Mouse (Mus musculus): ENCODE data around the gene Tdp2. TPM values are rescaled to one million over a fixed set of nuclear protein-coding genes. Genes with fewer than 3 reads are reported as not detected.
A peak's percentile ranks its signal among the peaks of the same experiment; 100 is the strongest.
"Not testable (repeated sequence)": the region's sequence is repeated elsewhere in the genome, so short reads cannot be mapped to it uniquely, and the experiment has no call there.

Tdp2 gene
- polyA plus RNA-seq, 1 experiment from 2014 or later: 29.4 TPM

GRCm38 (mm10) chr13:24826116-24826515, 5.4 kb upstream of the Tdp2 start:
- Histone ChIP-seq H3K27ac (no peak overlapping the region), H3K4me3 (replicated peaks) (no peak overlapping the region), H3K4me1 (replicated peaks) (peaks cover 9% of the 10 kb centered on the region), H3K36me3 (no peaks in the 10 kb centered on the region), H3K9ac (no peak overlapping the region), H3K27me3 (no peaks in the 10 kb centered on the region), H3K9me3 (replicated peaks) (no peaks in the 10 kb centered on the region), H3K4me2 (no peak overlapping the region)
- no peak for ATAC-seq (ENCODE audit: low read depth)
- 78% methylated on average over 7 of the region's 7 CpGs for WGBS (ENCODE audit: insufficient replicate concordance)
- DNase-seq: no peak

- H3K27ac ChIP-seq: peak overlapping the region; percentile 96
- H3K4me1 ChIP-seq (replicated peaks): peaks cover 42% of the 10 kb centered on the region
- no peaks in the 10 kb centered on the region for H3K9me3 ChIP-seq (replicated peaks)
- H3K4me2 ChIP-seq: peak overlapping the region; percentile 82
- DNase-seq: no peak
- no peaks in the 10 kb centered on the region for H3K27me3 ChIP-seq
- H3K36me3 ChIP-seq: peaks cover 9% of the 10 kb centered on the region
- 1% methylated on average over 20 of the region's 20 CpGs for WGBS (ENCODE audit: insufficient replicate concordance)
- peak; percentile 10; the same call in 1 of the 2 replicates for ATAC-seq (ENCODE audit: low read depth)
- peak overlapping the region; percentile 97 for H3K4me3 ChIP-seq (replicated peaks)
- H3K9ac ChIP-seq: peak overlapping the region; percentile 97
These were observed 625 bp upstream of the Tdp2 start for GRCm38 (mm10) chr13:24830756-24831352.

- Histone ChIP-seq H3K27ac (peak overlapping the region; percentile 96), H3K9me3 (replicated peaks) (no peaks in the 10 kb centered on the region), H3K27me3 (no peaks in the 10 kb centered on the region), H3K4me1 (replicated peaks) (peaks cover 44% of the 10 kb centered on the region), H3K9ac (peak overlapping the region; percentile 97), H3K4me3 (replicated peaks) (peak overlapping the region; percentile 97), H3K4me2 (peak overlapping the region; percentile 82), H3K36me3 (peaks cover 14% of the 10 kb centered on the region)
- DNase-seq (no peak), ATAC-seq (ENCODE audit: low read depth) (no peak; the same call in 1 of the 2 replicates)
- WGBS (ENCODE audit: insufficient replicate concordance): 2% methylated on average over 21 of the region's 21 CpGs
These were observed 792 bp downstream of the Tdp2 start for GRCm38 (mm10) chr13:24832131-24832810.

GRCm38 (mm10) chr13:24832811-24833155, 1.3 kb downstream of the Tdp2 start:
- Histone ChIP-seq H3K4me2 (peak overlapping the region; percentile 82), H3K27ac (peak overlapping the region; percentile 96; the same call in 1 of the 2 replicates), H3K4me3 (replicated peaks) (peak overlapping the region; percentile 97), H3K9me3 (replicated peaks) (no peaks in the 10 kb centered on the region), H3K4me1 (replicated peaks) (peaks cover 44% of the 10 kb centered on the region), H3K27me3 (no peaks in the 10 kb centered on the region), H3K36me3 (peaks cover 19% of the 10 kb centered on the region), H3K9ac (peak overlapping the region; percentile 97)
- DNase-seq: no peak
- ATAC-seq (ENCODE audit: low read depth): no peak
- WGBS (ENCODE audit: insufficient replicate concordance): 47% methylated on average over 2 of the region's 2 CpGs

- 82% methylated on average over 8 of the region's 8 CpGs for WGBS (ENCODE audit: insufficient replicate concordance)
- H3K27ac ChIP-seq; ATAC-seq (ENCODE audit: low read depth); DNase-seq; H3K4me3 ChIP-seq (replicated peaks); H3K9ac ChIP-seq; H3K27me3 ChIP-seq; H3K9me3 ChIP-seq (replicated peaks); H3K4me2 ChIP-seq: not testable (repeated sequence)
- peaks cover 48% of the 10 kb centered on the region for H3K36me3 ChIP-seq
- peaks cover 32% of the 10 kb centered on the region for H3K4me1 ChIP-seq (replicated peaks)
These were observed 6.3 kb downstream of the Tdp2 start for GRCm38 (mm10) chr13:24837765-24838164.

- H3K27ac ChIP-seq: no peak overlapping the region
- no peak for ATAC-seq (ENCODE audit: low read depth)
- H3K27me3 ChIP-seq: no peaks in the 10 kb centered on the region
- H3K4me3 ChIP-seq (replicated peaks): no peak overlapping the region
- H3K36me3 ChIP-seq: peaks cover 45% of the 10 kb centered on the region
- H3K9me3 ChIP-seq (replicated peaks): no peaks in the 10 kb centered on the region
- no peak for DNase-seq
- no peak overlapping the region for H3K9ac ChIP-seq
- 41% methylated on average over 3 of the region's 3 CpGs for WGBS (ENCODE audit: insufficient replicate concordance)
- peaks cover 15% of the 10 kb centered on the region for H3K4me1 ChIP-seq (replicated peaks)
- no peak overlapping the region for H3K4me2 ChIP-seq
These were observed 8.4 kb downstream of the Tdp2 start for GRCm38 (mm10) chr13:24839831-24840230.

- WGBS (ENCODE audit: insufficient replicate concordance): 75% methylated on average over 3 of the region's 3 CpGs
- peaks cover 2% of the 10 kb centered on the region; the same call in 1 of the 2 replicates for H3K27me3 ChIP-seq
- no peak overlapping the region for H3K9ac ChIP-seq
- H3K4me2 ChIP-seq: no peak overlapping the region
- peaks cover 13% of the 10 kb centered on the region for H3K4me1 ChIP-seq (replicated peaks)
- no peak overlapping the region for H3K4me3 ChIP-seq (replicated peaks)
- DNase-seq (no peak), ATAC-seq (ENCODE audit: low read depth) (no peak)
- no peaks in the 10 kb centered on the region for H3K9me3 ChIP-seq (replicated peaks)
- H3K27ac ChIP-seq: no peak overlapping the region
- peaks cover 36% of the 10 kb centered on the region for H3K36me3 ChIP-seq
These were observed 10.2 kb downstream of the Tdp2 start for GRCm38 (mm10) chr13:24841702-24842101.

- H3K4me2 ChIP-seq: peak within 1 kb of the TSS; percentile 66
- H3K9me3 ChIP-seq (replicated peaks): no peaks in the 10 kb centered on the region
- H3K4me1 ChIP-seq (replicated peaks): peaks cover 9% of the 10 kb centered on the region
- DNase-seq: peak; percentile 22
- peaks cover 10% of the 10 kb centered on the region for H3K36me3 ChIP-seq
- H3K27ac ChIP-seq: no peak within 1 kb of the TSS
- peak within 1 kb of the TSS; percentile 8; the same call in 1 of the 2 replicates for H3K9ac ChIP-seq
- peak within 1 kb of the TSS; percentile 50 for H3K4me3 ChIP-seq (replicated peaks)
- H3K27me3 ChIP-seq: peaks cover 2% of the 10 kb centered on the region; the same call in 1 of the 2 replicates
- 17% methylated on average over 40 of the region's 40 CpGs for WGBS (ENCODE audit: insufficient replicate concordance)
- ATAC-seq (ENCODE audit: low read depth): peak; percentile 65
These were observed 13.8 kb downstream of the Tdp2 start, which contains the start of gene D130043K22Rik for GRCm38 (mm10) chr13:24844983-24845955. Gene D130043K22Rik (plus strand): TSS chr13:24845135.

GRCm38 (mm10) chr13:24849318-24849717, 17.8 kb downstream of the Tdp2 start:
- H3K9ac ChIP-seq: no peak overlapping the region
- 76% methylated on average over 4 of the region's 4 CpGs for WGBS (ENCODE audit: insufficient replicate concordance)
- H3K4me1 ChIP-seq (replicated peaks): peaks cover 9% of the 10 kb centered on the region
- DNase-seq: no peak
- no peak for ATAC-seq (ENCODE audit: low read depth)
- H3K9me3 ChIP-seq (replicated peaks): no peaks in the 10 kb centered on the region
- no peak overlapping the region for H3K4me3 ChIP-seq (replicated peaks)
- no peak overlapping the region for H3K4me2 ChIP-seq
- H3K27ac ChIP-seq: no peak overlapping the region
- H3K27me3 ChIP-seq: peaks cover 2% of the 10 kb centered on the region; the same call in 1 of the 2 replicates
- no peaks in the 10 kb centered on the region for H3K36me3 ChIP-seq

- H3K27ac ChIP-seq: no peak overlapping the region
- DNase-seq: no peak
- no peaks in the 10 kb centered on the region for H3K27me3 ChIP-seq
- no peak overlapping the region for H3K4me2 ChIP-seq
- H3K4me1 ChIP-seq (replicated peaks): no peaks in the 10 kb centered on the region
- 61% methylated on average over 2 of the region's 2 CpGs for WGBS (ENCODE audit: insufficient replicate concordance)
- no peak for ATAC-seq (ENCODE audit: low read depth)
- no peaks in the 10 kb centered on the region for H3K9me3 ChIP-seq (replicated peaks)
- no peaks in the 10 kb centered on the region for H3K36me3 ChIP-seq
- H3K9ac ChIP-seq: no peak overlapping the region
- no peak overlapping the region for H3K4me3 ChIP-seq (replicated peaks)
These were observed 20.5 kb downstream of the Tdp2 start for GRCm38 (mm10) chr13:24851989-24852388.

GRCm38 (mm10) chr13:24852570-24852969, 21.1 kb downstream of the Tdp2 start:
- H3K4me2 ChIP-seq: no peak overlapping the region
- H3K9ac ChIP-seq: no peak overlapping the region
- no peaks in the 10 kb centered on the region for H3K27me3 ChIP-seq
- ATAC-seq (ENCODE audit: low read depth) (no peak), DNase-seq (no peak)
- H3K4me1 ChIP-seq (replicated peaks): no peaks in the 10 kb centered on the region
- H3K27ac ChIP-seq: no peak overlapping the region
- H3K4me3 ChIP-seq (replicated peaks): no peak overlapping the region
- 30% methylated on average over 3 of the region's 3 CpGs for WGBS (ENCODE audit: insufficient replicate concordance)
- H3K9me3 ChIP-seq (replicated peaks): no peaks in the 10 kb centered on the region
- H3K36me3 ChIP-seq: no peaks in the 10 kb centered on the region

All from liver, embryonic 13.5 days (tissue).